22 mouse cellular contexts compared by ENCODE assay signal in genomic region chr4:142127275-142127788, GRCm38 (mm10). TPM values are rescaled to one million over a fixed set of nuclear protein-coding genes. Genes with fewer than 3 reads are reported as not detected.
DNase-seq lines count a peak whose midpoint lies in the region; ATAC-seq lines count a peak whose summit lies in the region.
"Had no signal": no experiment of that assay in that cellular context is flagged by ENCODE, and none has a peak within 500 bp of the region (broad histone marks: within the 10 kb centered on the region; RNA-seq: fewer than 3 reads in every experiment).

No protein-coding gene starts in this region.

- H3K9ac ChIP-seq in heart, embryonic 16.5 days (ENCODE audit: low read length), result peak overlapping the region; percentile 58
- H3K9ac ChIP-seq: hindbrain, embryonic 14.5 days; limb, embryonic 13.5 days; liver, embryonic 14.5 days; lung, embryonic 14.5 days; neural tube, embryonic 13.5 days had no signal

- no peak overlapping the region for H3K4me3 ChIP-seq in heart, embryonic 10.5 days
- H3K4me3 ChIP-seq in heart, embryonic 16.5 days (ENCODE audit: low read length), result no peak overlapping the region; the same call in 1 of the 2 replicates
- H3K4me3 ChIP-seq: forebrain, embryonic 10.5 days; layer of hippocampus, adult 2 months; limb, embryonic 13.5 days; midbrain, embryonic 10.5 days; myocyte; neural tube, embryonic 13.5 days had no signal

- no peak for DNase-seq in heart, embryonic 10.5 days (ENCODE audit: low spot score)
- no peak for DNase-seq in heart, adult 18-20 months
- DNase-seq in heart, postnatal 4 days, result no peak
- peak; percentile 8 for DNase-seq in 416B (ENCODE audit: low read depth)
- DNase-seq in left cerebral cortex, adult 11 months (ENCODE audit: low spot score), result no peak
- DNase-seq: adrenal gland, postnatal 36 days; cerebellum, adult 9-11 months; kidney, postnatal 14 days; lung, embryonic 14.5 days; thymus, postnatal 14 days had no signal

- H3K4me1 ChIP-seq in heart, embryonic 10.5 days, result peaks cover 54% of the 10 kb centered on the region
- peaks cover 26% of the 10 kb centered on the region for H3K4me1 ChIP-seq in heart, embryonic 16.5 days (ENCODE audit: control insufficient read depth, insufficient read depth, low read length)

- H3K27me3 ChIP-seq in heart, embryonic 10.5 days (ENCODE audit: insufficient read depth, poor library complexity, severe bottlenecking), result no peaks in the 10 kb centered on the region
- no peaks in the 10 kb centered on the region for H3K27me3 ChIP-seq in heart, embryonic 16.5 days (ENCODE audit: control insufficient read depth, insufficient read depth, low read length)
- H3K27me3 ChIP-seq: limb, embryonic 13.5 days; neural tube, embryonic 13.5 days had no signal

- WGBS in heart, embryonic 10.5 days, result 53% methylated on average over 6 of the region's 6 CpGs
- WGBS in heart, embryonic 16.5 days, result 50% methylated on average over 6 of the region's 6 CpGs

- H3K9me3 ChIP-seq in heart, embryonic 10.5 days, result no peaks in the 10 kb centered on the region
- H3K9me3 ChIP-seq in heart, embryonic 16.5 days (replicated peaks; ENCODE audit: control insufficient read depth, low read length), result no peaks in the 10 kb centered on the region
- H3K9me3 ChIP-seq: forebrain, embryonic 10.5 days; limb, embryonic 13.5 days; midbrain, embryonic 10.5 days; neural tube, embryonic 13.5 days had no signal

- H3K36me3 ChIP-seq in heart, embryonic 10.5 days, result no peaks in the 10 kb centered on the region
- H3K36me3 ChIP-seq in heart, embryonic 16.5 days (ENCODE audit: control insufficient read depth, insufficient read depth), result no peaks in the 10 kb centered on the region
- H3K36me3 ChIP-seq: forebrain, embryonic 10.5 days; limb, embryonic 13.5 days; midbrain, embryonic 10.5 days; neural tube, embryonic 13.5 days had no signal

- H3K4me2 ChIP-seq in heart, embryonic 16.5 days (ENCODE audit: low read depth, low read length), result peak overlapping the region; percentile 42
- H3K4me2 ChIP-seq: hindbrain, embryonic 14.5 days; limb, embryonic 13.5 days; lung, embryonic 14.5 days; neural tube, embryonic 13.5 days had no signal

- H3K27ac ChIP-seq in heart, embryonic 10.5 days, result peak overlapping the region; percentile 91
- H3K27ac ChIP-seq in heart, embryonic 16.5 days (ENCODE audit: low read length), result peak overlapping the region; percentile 98
- H3K27ac ChIP-seq: forebrain, embryonic 10.5 days; hindbrain, embryonic 14.5 days; layer of hippocampus, adult 2 months; limb, embryonic 13.5 days; liver, embryonic 14.5 days; midbrain, embryonic 10.5 days; neural tube, embryonic 13.5 days had no signal

- peak; percentile 23 for ATAC-seq in heart, embryonic 16.5 days (replicated peaks; ENCODE audit: extremely low read depth, insufficient read depth, low FRiP score)
- peak; percentile 80 to 87 for ATAC-seq in hematopoietic stem cell, adult 5-6 weeks (replicated peaks in 1 of 2; ENCODE audit: insufficient read depth in 1 of 2, low FRiP score in 2 of 2, low TSS enrichment in 1 of 2, low read depth in 1 of 2, poor library complexity in 2 of 2, severe bottlenecking in 2 of 2)
- ATAC-seq: forebrain, embryonic 16.5 days; inflammation-experienced regulatory T-cells, adult 6 months had no signal

RNA-seq across cellular contexts. Expression of gene Tmem51, which starts 43.2 kb away (rescaled TPM):
- 21.0 and 25.9 TPM in 2 replicates for polyA plus RNA-seq in heart, embryonic 10.5 days (2016; fragmentation: Nextera tagmentation; extraction: Ambion mirVana)
- 1 to 10 TPM; 3.4 to 5.2 TPM for total RNA-seq in heart, adult 18-20 months (2021)
- polyA plus RNA-seq in heart, embryonic 16.5 days (2015; fragmentation: Nextera tagmentation; extraction: Ambion mirVana), result 48.5 and 49.2 TPM in 2 replicates
- 10 to 100 TPM; 34.2 to 40.5 TPM for total RNA-seq in heart, postnatal 4 days (2021)
- 0.63 and 0.84 TPM in 2 replicates for total RNA-seq in hematopoietic stem cell, adult 5-6 weeks (2017)
- polyA plus RNA-seq: myocyte had no signal

Comparison
In these comparisons a context has a peak if more than half of its experiments do, and no peak if none do; other contexts are left out.
1. RNA of gene Tmem51, which starts 43.2 kb away (total RNA-seq): 34.2 to 40.5 TPM in heart, postnatal 4 days; 3.4 to 5.2 TPM in heart, adult 18-20 months and 0.63 to 0.84 TPM in hematopoietic stem cell, adult 5-6 weeks; every median in the first group is over 4 times any median in the second.